Mouse (Mus musculus) B cell, adult (primary cell): ENCODE results near the gene Slc28a2. TPM values are rescaled to one million over a fixed set of nuclear protein-coding genes. Genes with fewer than 3 reads are reported as not detected.

ENCODE experiments used
- total RNA-seq: library from RNA; stranded (reverse); gene quantifications from 4 replicates; pipeline ENCODE4 v1.2.4, GENCODE M21; 2023; ENCODE audit not compliant: inconsistent age

Slc28a2 gene
- total RNA-seq, result 112 to 139 TPM (median 116 TPM) in 4 replicates

DNA sequence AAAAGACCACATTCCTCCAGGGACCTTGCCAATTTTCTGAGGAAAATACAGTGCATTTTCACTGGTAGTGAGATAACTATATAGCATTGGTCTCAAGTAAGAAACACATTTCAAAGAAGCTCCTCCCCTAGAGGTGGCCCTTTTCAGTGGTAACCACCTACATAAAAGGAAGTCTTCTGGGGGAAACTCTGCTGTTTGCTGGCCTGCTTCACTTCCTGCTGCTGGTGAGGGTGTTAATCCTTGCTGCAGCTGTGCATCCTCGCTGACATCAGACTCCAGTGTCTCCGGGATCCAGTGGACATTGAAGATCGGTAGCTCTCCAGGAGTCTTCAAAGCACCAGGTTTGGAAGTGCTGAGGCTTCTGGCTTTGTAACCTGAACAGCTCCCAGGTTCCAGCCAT, at the start of gene Slc28a2:
Slc28a2 (plus strand) TSS at position 278 of the 400 bp plus-strand sequence.

DNA sequence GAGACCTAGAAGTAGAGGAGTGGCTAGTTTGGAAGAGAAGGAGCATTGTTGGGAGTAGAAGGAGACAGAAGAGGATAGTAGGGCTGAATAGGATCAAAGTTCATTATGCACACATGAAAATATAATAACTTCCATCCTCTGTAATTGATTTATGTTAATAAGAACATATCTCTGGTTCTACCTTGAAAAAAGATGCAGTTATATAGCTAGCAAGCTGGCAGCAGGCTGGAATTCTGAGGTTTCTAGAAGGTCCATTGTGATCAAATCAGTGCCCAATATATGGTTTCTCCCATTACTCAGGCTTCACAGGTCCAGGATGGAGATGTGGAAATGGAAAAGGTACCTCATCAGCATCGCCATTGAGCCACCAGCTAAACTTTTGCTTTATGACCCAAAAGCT, 58.4 kb downstream of the Slc28a2 start, which contains the start of gene Gm14085:
Gm14085 (plus strand) TSS at position 301 of the 400 bp plus-strand sequence.

Other genes starting within 250 kb of the Slc28a2 start
- gene Patl2, start 240.3 kb upstream of the Slc28a2 start, total RNA-seq, result not detected in 4 replicates
- gene Terb2, start 240.2 kb upstream of the Slc28a2 start, total RNA-seq, result not detected in 4 replicates
- gene Sord, start 191.7 kb upstream of the Slc28a2 start, total RNA-seq, result 5.5 to 8.5 TPM (median 6.1 TPM) in 4 replicates
- not detected in 4 replicates for gene Duox2, start 128.0 kb upstream of the Slc28a2 start, total RNA-seq
- not detected in 4 replicates for gene Duoxa2, start 127.6 kb upstream of the Slc28a2 start, total RNA-seq
- gene Duoxa1, start 112.7 kb upstream of the Slc28a2 start, total RNA-seq, result not detected in 4 replicates
- not detected in 4 replicates for gene Duox1, start 110.8 kb upstream of the Slc28a2 start, total RNA-seq
- 4.1 to 5.4 TPM (median 4.3 TPM) in 4 replicates for gene Shf, start 57.3 kb upstream of the Slc28a2 start, total RNA-seq
- gene Gm14085, start 58.5 kb downstream of the Slc28a2 start, total RNA-seq, result 1.9 to 3.2 TPM (median 2.8 TPM) in 4 replicates
- 0.36 to 1.1 TPM (median 0.86 TPM) in 4 replicates for gene Gatm, start 184.8 kb downstream of the Slc28a2 start, total RNA-seq
- 3.9 to 8.6 TPM (median 6.8 TPM) in 4 replicates for gene AA467197, start 210.5 kb downstream of the Slc28a2 start, total RNA-seq